Mouse (Mus musculus): ENCODE results near the gene Ttll5. TPM values are rescaled to one million over a fixed set of nuclear protein-coding genes. Genes with fewer than 3 reads are reported as not detected.

Ttll5 gene
- polyA plus RNA-seq, 1 experiment = 88.4 TPM

- WGBS = 96% methylated on average over 2 of the region's 2 CpGs
- Histone ChIP-seq H3K27me3 (ENCODE audit: control insufficient read depth, insufficient read depth, low read length) (no peaks in the 10 kb centered on the region), H3K4me3 (replicated peaks; ENCODE audit: insufficient read depth, low read depth, low read length) (no peak overlapping the region), H3K27ac (ENCODE audit: insufficient read depth, low read length) (no peak overlapping the region), H3K4me1 (ENCODE audit: control insufficient read depth, insufficient read depth, low read length) (no peaks in the 10 kb centered on the region)
- no peak for DNase-seq
- TF ChIP-seq POLR2A (IDR thresholded peaks at IDR 0.05; ENCODE audit: borderline replicate concordance, insufficient read depth, low read length) (no peak), CTCF (IDR thresholded peaks at IDR 0.05; ENCODE audit: borderline replicate concordance, insufficient read depth, low read depth, low read length) (no peak)
Measured at GRCm38 (mm10) chr12:86046776-86047175, 222.3 kb downstream of the Ttll5 start.

GRCm38 (mm10) chr12:86047376-86047775 is 222.9 kb downstream of the Ttll5 start:
- no peak for DNase-seq
- no peak overlapping the region for H3K27ac ChIP-seq (ENCODE audit: insufficient read depth, low read length)
- no peak for TF ChIP-seq POLR2A (IDR thresholded peaks at IDR 0.05; ENCODE audit: borderline replicate concordance, insufficient read depth, low read length)
- no peak for TF ChIP-seq CTCF (IDR thresholded peaks at IDR 0.05; ENCODE audit: borderline replicate concordance, insufficient read depth, low read depth, low read length)
- WGBS = 83% methylated on average over 8 of the region's 8 CpGs
- H3K4me3 ChIP-seq (replicated peaks; ENCODE audit: insufficient read depth, low read depth, low read length) = no peak overlapping the region
- H3K27me3 ChIP-seq (ENCODE audit: control insufficient read depth, insufficient read depth, low read length) = no peaks in the 10 kb centered on the region
- H3K4me1 ChIP-seq (ENCODE audit: control insufficient read depth, insufficient read depth, low read length) = no peaks in the 10 kb centered on the region

GRCm38 (mm10) chr12:86049813-86050212 is 225.4 kb downstream of the Ttll5 start:
- 68% methylated on average over 6 of the region's 6 CpGs for WGBS
- DNase-seq = no peak
- TF ChIP-seq CTCF (IDR thresholded peaks at IDR 0.05; ENCODE audit: borderline replicate concordance, insufficient read depth, low read depth, low read length) (no peak), POLR2A (IDR thresholded peaks at IDR 0.05; ENCODE audit: borderline replicate concordance, insufficient read depth, low read length) (no peak)
- Histone ChIP-seq H3K4me1 (ENCODE audit: control insufficient read depth, insufficient read depth, low read length) (0 out of 2 replicates have a peak, but pooled peaks cover 3% of the 10 kb centered on the region), H3K4me3 (replicated peaks; ENCODE audit: insufficient read depth, low read depth, low read length) (no peak overlapping the region), H3K27ac (ENCODE audit: insufficient read depth, low read length) (no peak overlapping the region), H3K27me3 (ENCODE audit: control insufficient read depth, insufficient read depth, low read length) (no peaks in the 10 kb centered on the region)

- no peak for DNase-seq
- no peak for TF ChIP-seq CTCF (IDR thresholded peaks at IDR 0.05; ENCODE audit: borderline replicate concordance, insufficient read depth, low read depth, low read length)
- TF ChIP-seq POLR2A (IDR thresholded peaks at IDR 0.05; ENCODE audit: borderline replicate concordance, insufficient read depth, low read length) = no peak
- 94% methylated on average over 5 of the region's 5 CpGs for WGBS
Measured at GRCm38 (mm10) chr12:86051477-86051876, 227.0 kb downstream of the Ttll5 start.

GRCm38 (mm10) chr12:86055306-86055705 is 230.8 kb downstream of the Ttll5 start:
- no peak overlapping the region for H3K27ac ChIP-seq (ENCODE audit: insufficient read depth, low read length)
- H3K27me3 ChIP-seq (ENCODE audit: control insufficient read depth, insufficient read depth, low read length) = no peaks in the 10 kb centered on the region
- H3K4me3 ChIP-seq (replicated peaks; ENCODE audit: insufficient read depth, low read depth, low read length) = no peak overlapping the region
- peaks cover 7% of the 10 kb centered on the region; the same call in 1 of the 2 replicates for H3K4me1 ChIP-seq (ENCODE audit: control insufficient read depth, insufficient read depth, low read length)
- 29% methylated on average over 2 of the region's 2 CpGs for WGBS
- peak in 1 of 2 experiments; percentile 35 for DNase-seq
- no peak for TF ChIP-seq CTCF (IDR thresholded peaks at IDR 0.05; ENCODE audit: borderline replicate concordance, insufficient read depth, low read depth, low read length)
- no peak for TF ChIP-seq POLR2A (IDR thresholded peaks at IDR 0.05; ENCODE audit: borderline replicate concordance, insufficient read depth, low read length)

More at GRCm38 (mm10) chr12:86051477-86051876, 227.0 kb downstream of the Ttll5 start:
- no peak overlapping the region for H3K4me3 ChIP-seq (replicated peaks; ENCODE audit: insufficient read depth, low read depth, low read length)
- peaks cover 7% of the 10 kb centered on the region; the same call in 1 of the 2 replicates for H3K4me1 ChIP-seq (ENCODE audit: control insufficient read depth, insufficient read depth, low read length)
- H3K27ac ChIP-seq (ENCODE audit: insufficient read depth, low read length) = no peak overlapping the region
- H3K27me3 ChIP-seq (ENCODE audit: control insufficient read depth, insufficient read depth, low read length) = no peaks in the 10 kb centered on the region

- TF ChIP-seq POLR2A (IDR thresholded peaks at IDR 0.05; ENCODE audit: borderline replicate concordance, insufficient read depth, low read length) (no peak), CTCF (IDR thresholded peaks at IDR 0.05; ENCODE audit: borderline replicate concordance, insufficient read depth, low read depth, low read length) (no peak)
- 49% methylated on average over 8 of the region's 8 CpGs for WGBS
- Histone ChIP-seq H3K27me3 (ENCODE audit: control insufficient read depth, insufficient read depth, low read length) (no peaks in the 10 kb centered on the region), H3K4me1 (ENCODE audit: control insufficient read depth, insufficient read depth, low read length) (peaks cover 7% of the 10 kb centered on the region; the same call in 1 of the 2 replicates), H3K4me3 (replicated peaks; ENCODE audit: insufficient read depth, low read depth, low read length) (no peak overlapping the region), H3K27ac (ENCODE audit: insufficient read depth, low read length) (no peak overlapping the region)
- peak in 1 of 2 experiments; percentile 10 for DNase-seq
Measured at GRCm38 (mm10) chr12:86056976-86057375, 232.5 kb downstream of the Ttll5 start.

- H3K4me1 ChIP-seq (ENCODE audit: control insufficient read depth, insufficient read depth, low read length) = peaks cover 7% of the 10 kb centered on the region; the same call in 1 of the 2 replicates
- TF ChIP-seq POLR2A (IDR thresholded peaks at IDR 0.05; ENCODE audit: borderline replicate concordance, insufficient read depth, low read length) (no peak), CTCF (IDR thresholded peaks at IDR 0.05; ENCODE audit: borderline replicate concordance, insufficient read depth, low read depth, low read length) (no peak)
- no peaks in the 10 kb centered on the region for H3K27me3 ChIP-seq (ENCODE audit: control insufficient read depth, insufficient read depth, low read length)
- DNase-seq = peak in 1 of 2 experiments; percentile 37
- H3K27ac ChIP-seq (ENCODE audit: insufficient read depth, low read length) = no peak overlapping the region
- no peak overlapping the region for H3K4me3 ChIP-seq (replicated peaks; ENCODE audit: insufficient read depth, low read depth, low read length)
- WGBS = 55% methylated on average over 8 of the region's 8 CpGs
Measured at GRCm38 (mm10) chr12:86057516-86057915, 233.1 kb downstream of the Ttll5 start.

- Histone ChIP-seq H3K4me3 (replicated peaks; ENCODE audit: insufficient read depth, low read depth, low read length) (no peak overlapping the region), H3K27me3 (ENCODE audit: control insufficient read depth, insufficient read depth, low read length) (no peaks in the 10 kb centered on the region), H3K27ac (ENCODE audit: insufficient read depth, low read length) (no peak overlapping the region), H3K4me1 (ENCODE audit: control insufficient read depth, insufficient read depth, low read length) (peaks cover 7% of the 10 kb centered on the region; the same call in 1 of the 2 replicates)
- WGBS = 32% methylated on average over 6 of the region's 6 CpGs
- DNase-seq = no peak
- TF ChIP-seq POLR2A (IDR thresholded peaks at IDR 0.05; ENCODE audit: borderline replicate concordance, insufficient read depth, low read length) (no peak), CTCF (IDR thresholded peaks at IDR 0.05; ENCODE audit: borderline replicate concordance, insufficient read depth, low read depth, low read length) (no peak)
Measured at GRCm38 (mm10) chr12:86059341-86059740, 234.9 kb downstream of the Ttll5 start.

Measured in cerebellum, adult 2 months (tissue).